Mouse (Mus musculus) left cerebral cortex, adult 18-20 months (tissue): ENCODE data around the gene Gm14214. TPM values are rescaled to one million over a fixed set of nuclear protein-coding genes. Genes with fewer than 3 reads are reported as not detected.

ENCODE experiments used
- DNase-seq, 2 experiments: peaks; one replicate each; pipeline ENCODE4 v3.0.0; 2021 to 2022; ENCODE audit warnings: low spot score in 2 of 2, mixed read lengths in 1 of 2
- total RNA-seq, 2 experiments: library from RNA; stranded (reverse); gene quantifications; 2 replicates each; pipeline ENCODE4 v1.2.3; 2021

The Gm14214 gene
- total RNA-seq, 2 experiments from 2014 or later = not detected

- no peak for DNase-seq
Measured at GRCm38 (mm10) chr2:154776496-154776895, 6.7 kb upstream of the Gm14214 start.

GRCm38 (mm10) chr2:154774032-154774431 lies 4.2 kb upstream of the Gm14214 start:
- DNase-seq = no peak

GRCm38 (mm10) chr2:154771604-154772003 lies 1.8 kb upstream of the Gm14214 start:
- DNase-seq = no peak

- DNase-seq = no peak
Measured at GRCm38 (mm10) chr2:154767051-154767450, 2.8 kb downstream of the Gm14214 start.

GRCm38 (mm10) chr2:154765554-154766008 lies 4.2 kb downstream of the Gm14214 start:
- DNase-seq = no peak

GRCm38 (mm10) chr2:154764828-154765497 lies 4.9 kb downstream of the Gm14214 start:
- no peak for DNase-seq

GRCm38 (mm10) chr2:154763226-154763625 lies 6.6 kb downstream of the Gm14214 start:
- DNase-seq = no peak

GRCm38 (mm10) chr2:154758454-154758853 lies 11.4 kb downstream of the Gm14214 start:
- DNase-seq = no peak

GRCm38 (mm10) chr2:154757691-154758090 lies 12.1 kb downstream of the Gm14214 start:
- DNase-seq = no peak

- no peak for DNase-seq
Measured at GRCm38 (mm10) chr2:154755791-154756190, 14.0 kb downstream of the Gm14214 start.

- no peak for DNase-seq
Measured at GRCm38 (mm10) chr2:154754068-154754560, 15.7 kb downstream of the Gm14214 start.

- no peak for DNase-seq
Measured at GRCm38 (mm10) chr2:154751924-154752323, 17.9 kb downstream of the Gm14214 start.

GRCm38 (mm10) chr2:154749046-154750036 lies 20.5 kb downstream of the Gm14214 start:
- no peak for DNase-seq

- DNase-seq = no peak
Measured at GRCm38 (mm10) chr2:154748383-154748782, 21.4 kb downstream of the Gm14214 start.

- no peak for DNase-seq
Measured at GRCm38 (mm10) chr2:154743915-154744314, 25.9 kb downstream of the Gm14214 start.

GRCm38 (mm10) chr2:154742911-154743819 lies 26.7 kb downstream of the Gm14214 start:
- no peak for DNase-seq

GRCm38 (mm10) chr2:154738621-154739020 lies 31.2 kb downstream of the Gm14214 start:
- no peak for DNase-seq

- no peak for DNase-seq
Measured at GRCm38 (mm10) chr2:154735986-154736385, 33.8 kb downstream of the Gm14214 start.

- DNase-seq = no peak
Measured at GRCm38 (mm10) chr2:154735416-154735815, 34.4 kb downstream of the Gm14214 start.

GRCm38 (mm10) chr2:154734977-154735376 lies 34.9 kb downstream of the Gm14214 start:
- DNase-seq = no peak
